Mouse (Mus musculus): ENCODE measurements at regions not wholly inside any gene's neighbourhood (a gene's known extent, or its start where the extent isn't known, plus 50 kb on each side); places are given as distances from the start of the nearest gene placed in this dataset.

GRCm38 (mm10) chr10:99367757-99368156, 104.7 kb downstream of the Dusp6 start:
- DNase-seq (ENCODE audit: low spot score in 2 of 2) = peak; percentile 68 to 83

GRCm38 (mm10) chr10:99375101-99375500, 112.1 kb downstream of the Dusp6 start:
- no peak for DNase-seq (ENCODE audit: low spot score in 2 of 2)

GRCm38 (mm10) chr10:99376430-99376829, 113.4 kb downstream of the Dusp6 start:
- peak; percentile 67 to 82 for DNase-seq (ENCODE audit: low spot score in 2 of 2)

- DNase-seq (ENCODE audit: low spot score in 2 of 2) = no peak
Measured at GRCm38 (mm10) chr10:99377548-99377947, 114.5 kb downstream of the Dusp6 start.

- no peak for DNase-seq (ENCODE audit: low spot score in 2 of 2)
Measured at GRCm38 (mm10) chr10:99379156-99379555, 116.1 kb downstream of the Dusp6 start.

GRCm38 (mm10) chr10:99380170-99380569, 117.1 kb downstream of the Dusp6 start:
- no peak for DNase-seq (ENCODE audit: low spot score in 2 of 2)

- no peak for DNase-seq (ENCODE audit: low spot score in 2 of 2)
Measured at GRCm38 (mm10) chr10:99383028-99383427, 120.0 kb downstream of the Dusp6 start.

GRCm38 (mm10) chr10:99384366-99384765, 121.3 kb downstream of the Dusp6 start:
- DNase-seq (ENCODE audit: low spot score in 2 of 2) = no peak

GRCm38 (mm10) chr10:99384851-99385250, 121.8 kb downstream of the Dusp6 start:
- DNase-seq (ENCODE audit: low spot score in 2 of 2) = no peak

GRCm38 (mm10) chr10:99385854-99386253, 122.8 kb downstream of the Dusp6 start:
- no peak for DNase-seq (ENCODE audit: low spot score in 2 of 2)

- no peak for DNase-seq (ENCODE audit: low spot score in 2 of 2)
Measured at GRCm38 (mm10) chr10:99388526-99388925, 125.5 kb downstream of the Dusp6 start.

GRCm38 (mm10) chr10:99388986-99389385, 126.0 kb downstream of the Dusp6 start:
- DNase-seq (ENCODE audit: low spot score in 2 of 2) = no peak

GRCm38 (mm10) chr10:99390609-99391183, 127.7 kb downstream of the Dusp6 start:
- DNase-seq (ENCODE audit: low spot score in 2 of 2) = no peak

- DNase-seq (ENCODE audit: low spot score in 2 of 2) = no peak
Measured at GRCm38 (mm10) chr10:99391725-99392124, 128.7 kb downstream of the Dusp6 start.

- DNase-seq (ENCODE audit: low spot score in 2 of 2) = no peak
Measured at GRCm38 (mm10) chr10:99392979-99393378, 129.9 kb downstream of the Dusp6 start.

GRCm38 (mm10) chr10:99393523-99393922, 130.5 kb downstream of the Dusp6 start:
- peak; percentile 55 to 71 for DNase-seq (ENCODE audit: low spot score in 2 of 2)

GRCm38 (mm10) chr10:99395411-99395810, 132.4 kb downstream of the Dusp6 start:
- no peak for DNase-seq (ENCODE audit: low spot score in 2 of 2)

- DNase-seq (ENCODE audit: low spot score in 2 of 2) = no peak
Measured at GRCm38 (mm10) chr10:99396630-99397029, 133.6 kb downstream of the Dusp6 start.

- no peak for DNase-seq (ENCODE audit: low spot score in 2 of 2)
Measured at GRCm38 (mm10) chr10:99400076-99400475, 137.0 kb downstream of the Dusp6 start.

GRCm38 (mm10) chr10:99406764-99407163, 143.7 kb downstream of the Dusp6 start:
- no peak for DNase-seq (ENCODE audit: low spot score in 2 of 2)

GRCm38 (mm10) chr10:99408786-99409185, 145.8 kb downstream of the Dusp6 start:
- DNase-seq (ENCODE audit: low spot score in 2 of 2) = no peak

- no peak for DNase-seq (ENCODE audit: low spot score in 2 of 2)
Measured at GRCm38 (mm10) chr10:99409744-99410143, 146.7 kb downstream of the Dusp6 start.

GRCm38 (mm10) chr10:99410754-99411153, 147.7 kb downstream of the Dusp6 start:
- no peak for DNase-seq (ENCODE audit: low spot score in 2 of 2)

- no peak for DNase-seq (ENCODE audit: low spot score in 2 of 2)
Measured at GRCm38 (mm10) chr10:99413455-99413854, 150.4 kb downstream of the Dusp6 start.

Measured in right cerebral cortex, postnatal 10 days (tissue).